Mouse (Mus musculus) lung, postnatal 14 days (tissue): ENCODE measurements around the gene Psip1.

ENCODE experiments used
- DNase-seq: peaks from one replicate; pipeline ENCODE4 v3.0.0; 2021

Gene Psip1

DNA sequence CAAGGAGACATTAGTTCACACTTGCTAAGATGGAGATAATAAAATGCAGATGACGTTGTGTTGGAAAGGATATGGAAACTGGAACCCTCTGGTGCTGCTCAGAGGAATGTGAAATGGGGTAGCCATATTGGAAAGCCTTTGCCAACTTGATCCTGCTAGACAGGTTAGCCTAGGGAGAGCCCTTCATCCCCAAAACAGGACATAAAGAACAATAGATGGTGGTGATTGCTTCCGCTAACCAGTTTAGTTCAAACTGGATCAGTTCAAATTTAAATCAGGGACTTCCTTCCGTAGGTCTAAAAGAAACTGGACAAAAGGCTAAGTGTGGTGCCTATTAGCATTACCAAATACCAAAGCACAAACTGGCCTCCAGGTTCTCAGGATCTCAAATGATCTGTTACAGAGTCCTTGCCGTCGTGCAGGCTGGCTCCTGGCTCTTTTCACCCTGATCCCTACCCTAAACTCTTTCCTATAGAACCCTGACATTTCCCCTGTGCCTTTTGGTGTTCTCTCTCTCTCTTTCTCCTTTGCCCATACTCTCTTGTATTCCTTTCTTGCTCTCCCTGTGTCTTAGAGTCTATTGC lies 71.9 kb downstream of the Psip1 start:
- no peak for DNase-seq

DNA sequence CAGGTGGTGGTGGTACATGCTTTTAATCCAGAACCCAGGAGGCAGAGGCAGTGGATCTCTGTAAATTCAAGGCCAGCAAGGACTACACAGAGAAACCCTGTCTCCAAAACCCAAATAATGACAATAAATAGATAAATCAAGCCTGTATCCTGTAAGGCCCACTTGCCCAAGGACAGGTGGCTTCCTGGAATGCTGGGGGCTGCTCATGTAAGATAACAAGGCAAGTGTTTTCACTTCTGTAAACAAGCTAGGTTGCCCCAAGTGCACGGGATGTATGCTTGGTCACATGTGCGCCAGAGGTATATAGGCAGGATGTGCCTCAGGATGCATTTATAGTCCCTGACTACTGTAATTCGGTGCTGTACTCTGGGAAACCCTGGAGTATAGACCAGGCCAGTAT lies 74.2 kb downstream of the Psip1 start:
- no peak for DNase-seq

DNA sequence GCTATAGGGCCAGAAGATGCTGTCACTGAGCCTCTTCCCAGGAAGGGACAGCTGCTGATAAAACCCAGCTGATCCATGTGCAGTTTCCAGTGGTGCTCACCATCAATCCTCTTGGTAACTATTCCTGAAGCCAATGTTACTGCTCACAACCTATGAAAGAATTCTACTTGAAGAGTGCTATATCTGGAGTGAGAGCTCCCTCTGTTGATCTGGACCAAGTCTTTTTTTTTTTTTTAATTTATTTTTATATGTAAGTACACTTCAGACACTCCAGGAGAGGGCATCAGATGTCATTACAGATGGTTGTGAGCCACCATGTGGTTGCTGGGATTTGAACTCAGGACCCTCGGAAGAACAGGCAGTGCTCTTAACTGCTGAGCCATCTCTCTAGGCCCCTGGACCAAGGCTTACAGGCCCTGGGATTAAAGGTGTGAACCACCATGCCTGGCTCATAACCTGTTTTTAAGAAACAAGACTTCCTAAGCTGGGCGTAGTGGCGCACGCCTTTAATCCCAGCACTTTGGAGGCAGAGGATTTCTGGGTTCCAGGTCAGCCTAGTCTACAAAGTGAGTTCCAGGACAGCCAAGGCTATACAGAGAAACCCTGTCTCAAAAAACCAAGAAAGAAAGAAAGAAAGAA lies 76.3 kb downstream of the Psip1 start:
- DNase-seq: no peak

DNA sequence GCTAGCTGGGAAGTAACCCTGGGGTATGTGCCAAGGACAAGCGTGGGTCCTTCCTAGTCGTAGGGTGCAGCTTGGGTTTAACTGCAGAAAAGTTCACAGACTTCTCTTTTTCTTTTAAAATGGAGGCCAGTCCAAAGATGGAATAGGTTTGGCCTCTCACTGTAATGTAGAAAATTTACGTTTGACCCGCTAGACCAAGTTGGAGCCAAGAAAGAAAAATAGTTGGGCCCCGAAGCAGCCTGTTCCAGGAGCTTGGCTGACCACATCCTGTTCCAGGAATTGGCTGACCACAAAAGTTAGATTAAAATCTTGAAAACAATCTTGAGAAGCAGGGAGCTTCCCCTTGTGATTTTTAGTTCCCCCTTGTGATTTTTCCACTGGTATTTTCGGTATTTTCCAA lies 78.6 kb downstream of the Psip1 start:
- DNase-seq: no peak
